Mouse (Mus musculus) adrenal gland, postnatal 36 days (tissue): Measurements from ENCODE around the gene Cuedc1. TPM values are rescaled to one million over a fixed set of nuclear protein-coding genes. Genes with fewer than 3 reads are reported as not detected.
A peak's percentile ranks its signal among the peaks of the same experiment; 100 is the strongest.

Experiments used
- DNase-seq, 2 experiments: peaks; one replicate each; pipeline ENCODE4 v3.0.0; 2021; ENCODE audit warnings: mixed read lengths in 1 of 2
- long read RNA-seq, 2 experiments: library from polyadenylated mRNA; stranded (forward); transcript quantifications; one replicate each; pipeline ENCODE4 v2.0.0; 2021; ENCODE audit warnings: borderline sequencing depth in 2 of 2
- total RNA-seq, 2 experiments: library from RNA; stranded (reverse); gene quantifications; 2 replicates each; pipeline ENCODE4 v1.2.3; 2021

Cuedc1 gene
- total RNA-seq = 10 to 100 TPM; 46.9 to 53.4 TPM
- long read RNA-seq, experiment 1, transcript Cuedc1-201 (11 exons, 3,180 nt) = major isoform, 26 of 56 reads
- long read RNA-seq, experiment 1, partial matches to known transcripts = 6 of 56 reads
- long read RNA-seq, experiment 1, other reads (novel, unspliced or antisense) = 18 of 56 reads
- long read RNA-seq, experiment 2, transcript Cuedc1-201 (11 exons, 3,180 nt) = major isoform, 15 of 26 reads
- long read RNA-seq, experiment 2, partial matches to known transcripts = 2 of 26 reads
- long read RNA-seq, experiment 2, other reads (novel, unspliced or antisense) = 8 of 26 reads

- no peak for DNase-seq
Observed at GRCm38 (mm10) chr11:88098021-88098729, at the start of gene Cuedc1. TSS of gene Cuedc1 (plus strand) at chr11:88098058.

- no peak for DNase-seq
Observed at GRCm38 (mm10) chr11:88048961-88049670, 48.7 kb upstream of the Cuedc1 start.

- DNase-seq = no peak
Observed at GRCm38 (mm10) chr11:88049732-88050131, 48.1 kb upstream of the Cuedc1 start.

- no peak for DNase-seq
Observed at GRCm38 (mm10) chr11:88052638-88053037, 45.2 kb upstream of the Cuedc1 start.

- no peak for DNase-seq
Observed at GRCm38 (mm10) chr11:88053821-88054220, 44.0 kb upstream of the Cuedc1 start.

- DNase-seq = peak; percentile 40 to 67
Observed at GRCm38 (mm10) chr11:88054589-88054988, 43.3 kb upstream of the Cuedc1 start.

- DNase-seq = no peak
Observed at GRCm38 (mm10) chr11:88055777-88056176, 42.1 kb upstream of the Cuedc1 start.

- DNase-seq = no peak
Observed at GRCm38 (mm10) chr11:88057788-88058187, 40.1 kb upstream of the Cuedc1 start.

- DNase-seq = peak; percentile 25 to 56
Observed at GRCm38 (mm10) chr11:88059141-88059540, 38.7 kb upstream of the Cuedc1 start.

GRCm38 (mm10) chr11:88061892-88062625, 35.8 kb upstream of the Cuedc1 start:
- DNase-seq = peak; percentile 39 to 40

- no peak for DNase-seq
Observed at GRCm38 (mm10) chr11:88065732-88066131, 32.1 kb upstream of the Cuedc1 start.

- peak in 1 of 2 experiments; percentile 23 for DNase-seq
Observed at GRCm38 (mm10) chr11:88067191-88067585, 30.7 kb upstream of the Cuedc1 start.

GRCm38 (mm10) chr11:88067586-88068410, 30.1 kb upstream of the Cuedc1 start, which contains the start of gene Vezf1:
TSS of gene Vezf1 (plus strand) at chr11:88068279.
- DNase-seq = peak; percentile 80 to 87

- peak; percentile 79 to 86 for DNase-seq
Observed at GRCm38 (mm10) chr11:88068411-88069245, 29.2 kb upstream of the Cuedc1 start.

- DNase-seq = no peak
Observed at GRCm38 (mm10) chr11:88069246-88069570, 28.6 kb upstream of the Cuedc1 start.

GRCm38 (mm10) chr11:88070392-88070791, 27.5 kb upstream of the Cuedc1 start:
- no peak for DNase-seq

GRCm38 (mm10) chr11:88071113-88071512, 26.7 kb upstream of the Cuedc1 start:
- DNase-seq = no peak

GRCm38 (mm10) chr11:88073343-88073875, 24.4 kb upstream of the Cuedc1 start:
- DNase-seq = no peak

GRCm38 (mm10) chr11:88075701-88076100, 22.2 kb upstream of the Cuedc1 start:
- DNase-seq = no peak

- DNase-seq = no peak
Observed at GRCm38 (mm10) chr11:88076394-88076793, 21.5 kb upstream of the Cuedc1 start.
